18 mouse cellular contexts compared by ENCODE assay signal in the genomic region with DNA sequence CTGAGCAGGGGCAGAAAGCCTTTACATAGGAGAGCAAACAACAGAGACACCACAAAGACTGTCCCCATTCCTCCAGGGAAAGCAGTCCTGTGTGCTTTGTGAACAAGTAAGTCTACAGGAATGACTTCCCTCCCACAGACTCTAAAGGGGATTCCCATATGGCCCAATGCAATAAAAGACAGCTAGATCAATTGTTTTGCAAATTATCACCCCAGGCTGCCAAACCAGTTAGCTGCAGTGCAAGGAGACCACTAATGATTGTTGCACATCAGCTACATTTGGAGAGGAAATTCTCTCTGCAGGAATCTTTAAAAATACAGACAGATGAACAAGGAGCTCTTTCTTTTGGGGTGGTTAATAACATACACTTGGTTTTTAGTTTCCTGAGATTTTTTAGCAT. TPM values are rescaled to one million over a fixed set of nuclear protein-coding genes. Genes with fewer than 3 reads are reported as not detected.
DNase-seq lines count a peak whose midpoint lies in the region; ATAC-seq and TF ChIP-seq lines count a peak whose summit lies in the region.
"Had no signal": no experiment of that assay in that cellular context is flagged by ENCODE, and none has a peak within 500 bp of the region (broad histone marks: within the 10 kb centered on the region; RNA-seq: fewer than 3 reads in every experiment).

No protein-coding gene starts in this region.

- no peak for TF ChIP-seq POLR2A in heart, adult 2 months (IDR thresholded peaks at IDR 0.05; ENCODE audit: insufficient read depth, low read depth, low read length)

- intact Hi-C loops in heart, adult 2 months (cut with DNase I): no loop called here

- peaks cover 0 to 2% of the 10 kb centered on the region in 2 experiments; a peak in 1 of 4 replicates for H3K4me1 ChIP-seq in ES-E14 (ENCODE audit: control insufficient read depth in 2 of 2, insufficient read depth in 2 of 2, low read length in 2 of 2, poor library complexity in 1 of 2)
- peaks cover 40% of the 10 kb centered on the region for H3K4me1 ChIP-seq in hindbrain, embryonic 12.5 days
- H3K4me1 ChIP-seq in midbrain, embryonic 16.5 days (ENCODE audit: control insufficient read depth, insufficient read depth, low read length): peaks cover 29% of the 10 kb centered on the region
- no peaks in the 10 kb centered on the region for H3K4me1 ChIP-seq in heart, adult 2 months (ENCODE audit: control insufficient read depth, insufficient read depth, low read length)
- H3K4me1 ChIP-seq: heart, embryonic 15.5 days; lung, embryonic 15.5 days had no signal

- H3K4me2 ChIP-seq in hindbrain, embryonic 12.5 days (replicated peaks): peak overlapping the region; percentile 22; the same call in 1 of the 2 replicates
- H3K4me2 ChIP-seq in midbrain, embryonic 16.5 days (ENCODE audit: low read length): peak overlapping the region; percentile 14; the same call in 1 of the 2 replicates
- H3K4me2 ChIP-seq: heart, embryonic 15.5 days; limb, embryonic 13.5 days; lung, embryonic 15.5 days had no signal

- ATAC-seq in hindbrain, embryonic 12.5 days (ENCODE audit: low FRiP score): peak; percentile 72
- peak; percentile 47 for ATAC-seq in midbrain, embryonic 16.5 days
- ATAC-seq: intestine, embryonic 16.5 days; Patski had no signal

- no peaks in the 10 kb centered on the region for H3K79me2 ChIP-seq in heart, adult 2 months (replicated peaks; ENCODE audit: control insufficient read depth, insufficient read depth, low read length)

- no peaks in the 10 kb centered on the region for H3K36me3 ChIP-seq in ES-E14 (ENCODE audit: control insufficient read depth, insufficient read depth, low read length, poor library complexity, severe bottlenecking)
- H3K36me3 ChIP-seq in hindbrain, embryonic 12.5 days: no peaks in the 10 kb centered on the region
- no peaks in the 10 kb centered on the region for H3K36me3 ChIP-seq in midbrain, embryonic 16.5 days (ENCODE audit: control insufficient read depth, insufficient read depth, low read length)
- H3K36me3 ChIP-seq in heart, adult 2 months (ENCODE audit: control insufficient read depth, insufficient read depth, low read length): no peaks in the 10 kb centered on the region
- H3K36me3 ChIP-seq: heart, embryonic 15.5 days; limb, embryonic 13.5 days; lung, embryonic 15.5 days had no signal

- no peak for TF ChIP-seq CTCF in heart, adult 2 months (IDR thresholded peaks at IDR 0.05)

- no peak overlapping the region for H3K27ac ChIP-seq in ES-E14 (ENCODE audit: insufficient read depth, low read depth, low read length, poor library complexity, severe bottlenecking)
- H3K27ac ChIP-seq in hindbrain, embryonic 12.5 days: peak overlapping the region; percentile 93
- peak overlapping the region; percentile 93 for H3K27ac ChIP-seq in midbrain, embryonic 16.5 days (ENCODE audit: low read length)
- no peak overlapping the region for H3K27ac ChIP-seq in heart, adult 2 months
- H3K27ac ChIP-seq: heart, embryonic 15.5 days; limb, embryonic 13.5 days; lung, embryonic 15.5 days had no signal

- no peak overlapping the region for H3K4me3 ChIP-seq in ES-E14 (ENCODE audit: insufficient read depth in 1 of 2, low read depth in 1 of 2, low read length in 2 of 2, poor library complexity in 1 of 2, severe bottlenecking in 1 of 2)
- no peak overlapping the region for H3K4me3 ChIP-seq in hindbrain, embryonic 12.5 days
- H3K4me3 ChIP-seq in midbrain, embryonic 16.5 days (ENCODE audit: low read depth, low read length): no peak overlapping the region
- no peak overlapping the region for H3K4me3 ChIP-seq in heart, adult 2 months
- H3K4me3 ChIP-seq: heart, embryonic 15.5 days; limb, embryonic 13.5 days; lung, embryonic 15.5 days had no signal

- DNase-seq in ES-E14 (ENCODE audit: low read depth, low spot score): peak; percentile 19
- DNase-seq in embryo, embryonic 11 days: peak; percentile 41
- DNase-seq in heart, adult 2 months: no peak
- DNase-seq in spleen, postnatal 14 days (ENCODE audit: low spot score in 2 of 2): no peak
- DNase-seq in urinary bladder, postnatal 36 days (ENCODE audit: low spot score in 2 of 2): no peak
- DNase-seq in ovary, postnatal 36 days (ENCODE audit: low spot score): no peak
- DNase-seq: adrenal gland, postnatal 25 days; right cerebral cortex, postnatal 14 days had no signal

- no peaks in the 10 kb centered on the region for H3K9me3 ChIP-seq in ES-E14 (ENCODE audit: control insufficient read depth, insufficient read depth, low read depth, low read length)
- no peaks in the 10 kb centered on the region for H3K9me3 ChIP-seq in hindbrain, embryonic 12.5 days (replicated peaks)
- H3K9me3 ChIP-seq in midbrain, embryonic 16.5 days (replicated peaks; ENCODE audit: control insufficient read depth, low read length, poor library complexity, severe bottlenecking): no peaks in the 10 kb centered on the region
- H3K9me3 ChIP-seq: heart, embryonic 15.5 days; limb, embryonic 13.5 days; lung, embryonic 15.5 days had no signal

- no peak for TF ChIP-seq EP300 in heart, adult 2 months (IDR thresholded peaks at IDR 0.05; ENCODE audit: insufficient read depth, low read depth, low read length)

- H3K9ac ChIP-seq in ES-E14 (ENCODE audit: insufficient read depth, low read depth, low read length, poor library complexity, severe bottlenecking): no peak overlapping the region
- H3K9ac ChIP-seq in hindbrain, embryonic 12.5 days: no peak overlapping the region
- no peak overlapping the region for H3K9ac ChIP-seq in midbrain, embryonic 16.5 days (ENCODE audit: low read depth, low read length)
- H3K9ac ChIP-seq in heart, adult 2 months (ENCODE audit: low read depth, low read length): no peak overlapping the region
- H3K9ac ChIP-seq: heart, embryonic 15.5 days; limb, embryonic 13.5 days; lung, embryonic 15.5 days had no signal

- no peaks in the 10 kb centered on the region for H3K27me3 ChIP-seq in hindbrain, embryonic 12.5 days
- H3K27me3 ChIP-seq in midbrain, embryonic 16.5 days (ENCODE audit: control insufficient read depth, insufficient read depth, low read depth, low read length): no peaks in the 10 kb centered on the region
- H3K27me3 ChIP-seq in heart, adult 2 months (ENCODE audit: control insufficient read depth, insufficient read depth, low read length): no peaks in the 10 kb centered on the region
- H3K27me3 ChIP-seq: heart, embryonic 15.5 days; limb, embryonic 13.5 days; lung, embryonic 15.5 days had no signal

- in situ Hi-C loops in ES-E14 (cut with MboI; ENCODE audit: low sequenced_read_pairs in 2 of 2, unreplicated experiment in 2 of 2): no loop called here

TF ChIP-seq in ES-E14, 5 proteins besides CTCF, POLR2A, EP300 and RAD21:
- TF ChIP-seq ZC3H11A (IDR thresholded peaks at IDR 0.05; ENCODE audit: borderline replicate concordance, low read depth, low read length): no peak
- TF ChIP-seq CHD2 (IDR thresholded peaks at IDR 0.05; ENCODE audit: low read depth, low read length): no peak
- TF ChIP-seq HCFC1 (IDR thresholded peaks at IDR 0.05; ENCODE audit: borderline replicate concordance, insufficient read depth, low read length): no peak
- no peak for TF ChIP-seq ZNF384 (IDR thresholded peaks at IDR 0.05; ENCODE audit: low read depth, low read length)
- no peak for TF ChIP-seq MAFK (IDR thresholded peaks at IDR 0.05; ENCODE audit: insufficient read depth, low read depth, low read length)

RNA-seq across cellular contexts. Expression of a gene that starts 55.6 kb away (rescaled TPM):
- total RNA-seq in ES-E14 (2012; rRNA removed): not detected in 2 replicates
- polyA plus RNA-seq in hindbrain, embryonic 12.5 days (2016; fragmentation: Nextera tagmentation; extraction: Ambion mirVana): 111 and 135 TPM in 2 replicates
- 6.8 and 7.2 TPM in 2 replicates for polyA plus RNA-seq in midbrain, embryonic 16.5 days (2015; fragmentation: Nextera tagmentation; extraction: Ambion mirVana)
- under 1 TPM in 1 of 2 experiments, not detected in 1; 0.20 TPM for total RNA-seq in heart, adult 2 months (2021)
- polyA plus RNA-seq in heart, adult 2 months (2012; rRNA removed): 0.12 TPM in 1 of 2 replicates, not detected in the other
- total RNA-seq: adrenal gland, postnatal 25 days; gastrocnemius, adult 8-10 months; monocyte, adult 5-6 weeks had no signal
- polyA plus RNA-seq: heart, embryonic 15.5 days; intestine, embryonic 16.5 days; large intestine, adult 2 months; Patski had no signal

Comparison
In these comparisons a context has a peak if more than half of its experiments do, and no peak if none do; other contexts are left out.
1. DNase-seq: peak in ES-E14 (single experiment) and embryo, embryonic 11 days (single experiment); none in heart, adult 2 months (0 of 2), spleen, postnatal 14 days (0 of 2), urinary bladder, postnatal 36 days (0 of 2) and ovary, postnatal 36 days (single experiment).
2. H3K27ac ChIP-seq: peak in hindbrain, embryonic 12.5 days (single experiment) and midbrain, embryonic 16.5 days (single experiment); none in ES-E14 (single experiment) and heart, adult 2 months (single experiment).
3. RNA of a gene that starts 55.6 kb away (polyA plus RNA-seq): 111 to 135 TPM in hindbrain, embryonic 12.5 days; 6.8 to 7.2 TPM in midbrain, embryonic 16.5 days and 0.12 TPM in heart, adult 2 months; every median in the first group is over 10 times any median in the second.